Mouse (Mus musculus) testis, postnatal 10 days (tissue): ENCODE measurements at regions not wholly inside any gene's neighbourhood (a gene's known extent, or its start where the extent isn't known, plus 50 kb on each side); places are given as distances from the start of the nearest gene placed in this dataset.
A peak's percentile ranks its signal among the peaks of the same experiment; 100 is the strongest.
"Not testable (repeated sequence)": the region's sequence is repeated elsewhere in the genome, so short reads cannot be mapped to it uniquely, and the experiment has no call there.

ENCODE experiments used
- DNase-seq: peaks from one replicate; pipeline ENCODE4 v3.0.0; 2021; ENCODE audit warnings: low spot score

GRCm38 (mm10) chr8:81286280-81287034 lies 55.9 kb upstream of the Inpp4b start:
- DNase-seq: no peak

- DNase-seq: no peak
Measured at GRCm38 (mm10) chr8:81260089-81260488, 82.3 kb upstream of the Inpp4b start.

GRCm38 (mm10) chr8:81223872-81224271 lies 118.5 kb upstream of the Inpp4b start:
- no peak for DNase-seq

GRCm38 (mm10) chr8:81187061-81187790 lies 155.1 kb upstream of the Inpp4b start:
- not testable (repeated sequence) for DNase-seq

- DNase-seq: no peak
Measured at GRCm38 (mm10) chr8:81175537-81175936, 160.8 kb upstream of the Usp38 start.

- DNase-seq: no peak
Measured at GRCm38 (mm10) chr8:81147239-81147638, 132.5 kb upstream of the Usp38 start.

- DNase-seq: no peak
Measured at GRCm38 (mm10) chr8:81106763-81107509, 92.2 kb upstream of the Usp38 start.

- DNase-seq: no peak
Measured at GRCm38 (mm10) chr8:81098963-81099362, 84.2 kb upstream of the Usp38 start.

GRCm38 (mm10) chr8:81097076-81097819 lies 82.5 kb upstream of the Usp38 start:
- DNase-seq: no peak

GRCm38 (mm10) chr8:81095237-81095636 lies 80.5 kb upstream of the Usp38 start:
- DNase-seq: no peak

- DNase-seq: peak; percentile 41
Measured at GRCm38 (mm10) chr8:81080865-81081637, 66.3 kb upstream of the Usp38 start.

- DNase-seq: no peak
Measured at GRCm38 (mm10) chr8:81079887-81080300, 65.2 kb upstream of the Usp38 start.

GRCm38 (mm10) chr8:81069080-81069840 lies 54.5 kb upstream of the Usp38 start:
- DNase-seq: no peak

- no peak for DNase-seq
Measured at GRCm38 (mm10) chr8:81068519-81068918, 53.8 kb upstream of the Usp38 start.

- no peak for DNase-seq
Measured at GRCm38 (mm10) chr8:81066765-81067164, 52.0 kb upstream of the Usp38 start.
